8 mouse cellular contexts compared by ENCODE assay signal in genomic region chr2:18065708-18066030, GRCm38 (mm10). TPM values are rescaled to one million over a fixed set of nuclear protein-coding genes. Genes with fewer than 3 reads are reported as not detected.
DNase-seq lines count a peak whose midpoint lies in the region; ATAC-seq and TF ChIP-seq lines count a peak whose summit lies in the region.

No protein-coding gene starts in this region.

- H3K4me1 ChIP-seq in cerebellum, adult 2 months (ENCODE audit: control insufficient read depth, insufficient read depth, low read length): no peaks in the 10 kb centered on the region
- H3K4me1 ChIP-seq in neural tube, embryonic 11.5 days (ENCODE audit: control insufficient read depth, insufficient read depth, low read length): 0 out of 2 replicates have a peak, but pooled peaks cover 7% of the 10 kb centered on the region
- H3K4me1 ChIP-seq in limb, embryonic 15.5 days: peaks cover 9% of the 10 kb centered on the region
- H3K4me1 ChIP-seq in stomach, embryonic 16.5 days (ENCODE audit: control insufficient read depth, insufficient read depth, low read length): peaks cover 11% of the 10 kb centered on the region

- H3K36me3 ChIP-seq in neural tube, embryonic 11.5 days (ENCODE audit: control insufficient read depth, insufficient read depth, low read length): no peaks in the 10 kb centered on the region
- 0 out of 2 replicates have a peak, but pooled peaks cover 6% of the 10 kb centered on the region for H3K36me3 ChIP-seq in limb, embryonic 15.5 days
- H3K36me3 ChIP-seq in stomach, embryonic 16.5 days (ENCODE audit: control insufficient read depth, insufficient read depth, low read length): no peaks in the 10 kb centered on the region; the same call in 1 of the 2 replicates

- DNase-seq in cerebellum, adult 2 months: no peak
- no peak for DNase-seq in cerebellum, postnatal 14 days
- DNase-seq in neural tube, embryonic 11.5 days (ENCODE audit: low spot score): no peak
- no peak for DNase-seq in neural tube, embryonic 10.5 days (ENCODE audit: extremely low spot score, low spot score)
- no peak for DNase-seq in layer of hippocampus, postnatal 36 days
- no peak for DNase-seq in adrenal gland, adult 8-10 months

- WGBS in cerebellum, adult 2 months: 5% methylated on average over 6 of the region's 6 CpGs
- WGBS in neural tube, embryonic 11.5 days: 10% methylated on average over 6 of the region's 6 CpGs
- WGBS in limb, embryonic 15.5 days: 4% methylated on average over 6 of the region's 6 CpGs
- WGBS in stomach, embryonic 16.5 days: 6% methylated on average over 6 of the region's 6 CpGs

- no peaks in the 10 kb centered on the region for H3K9me3 ChIP-seq in neural tube, embryonic 11.5 days (ENCODE audit: control insufficient read depth, low read length)
- no peaks in the 10 kb centered on the region for H3K9me3 ChIP-seq in limb, embryonic 15.5 days
- H3K9me3 ChIP-seq in stomach, embryonic 16.5 days (replicated peaks; ENCODE audit: control insufficient read depth, low read length): no peaks in the 10 kb centered on the region

- peak overlapping the region; percentile 45; the same call in 1 of the 2 replicates for H3K27ac ChIP-seq in cerebellum, adult 2 months (ENCODE audit: insufficient read depth, low read length)
- peak overlapping the region; percentile 100 for H3K27ac ChIP-seq in neural tube, embryonic 11.5 days (ENCODE audit: low read depth, low read length)
- peak overlapping the region; percentile 82 for H3K27ac ChIP-seq in limb, embryonic 15.5 days
- H3K27ac ChIP-seq in stomach, embryonic 16.5 days (ENCODE audit: low read length): peak overlapping the region; percentile 73

- no peaks in the 10 kb centered on the region for H3K27me3 ChIP-seq in cerebellum, adult 2 months (ENCODE audit: control insufficient read depth, insufficient read depth, low read length)
- no peaks in the 10 kb centered on the region for H3K27me3 ChIP-seq in neural tube, embryonic 11.5 days (ENCODE audit: control insufficient read depth, insufficient read depth, low read length)
- no peaks in the 10 kb centered on the region for H3K27me3 ChIP-seq in limb, embryonic 15.5 days
- H3K27me3 ChIP-seq in stomach, embryonic 16.5 days (ENCODE audit: control insufficient read depth, insufficient read depth, low read length): no peaks in the 10 kb centered on the region

- peak overlapping the region; percentile 99 for H3K9ac ChIP-seq in neural tube, embryonic 11.5 days (ENCODE audit: low read length)
- peak overlapping the region; percentile 47 for H3K9ac ChIP-seq in limb, embryonic 15.5 days
- peak overlapping the region; percentile 100 for H3K9ac ChIP-seq in stomach, embryonic 16.5 days (ENCODE audit: low read length)

- no peak for TF ChIP-seq POLR2A in cerebellum, adult 2 months (IDR thresholded peaks at IDR 0.05; ENCODE audit: borderline replicate concordance, insufficient read depth, low read length)

- peak; percentile 13 for ATAC-seq in neural tube, embryonic 11.5 days (ENCODE audit: insufficient read depth, low FRiP score, low TSS enrichment)
- peak; percentile 15; the same call in 1 of the 2 replicates for ATAC-seq in limb, embryonic 15.5 days (ENCODE audit: insufficient number of reproducible peaks, low FRiP score, low TSS enrichment, low read depth)
- no peak for ATAC-seq in stomach, embryonic 16.5 days (ENCODE audit: insufficient read depth, low FRiP score)

- peak overlapping the region; percentile 84 for H3K4me2 ChIP-seq in neural tube, embryonic 11.5 days (ENCODE audit: low read depth)
- peak overlapping the region; percentile 67 for H3K4me2 ChIP-seq in limb, embryonic 15.5 days
- H3K4me2 ChIP-seq in stomach, embryonic 16.5 days (ENCODE audit: low read depth, low read length): peak overlapping the region; percentile 85

- peak overlapping the region; percentile 65 for H3K4me3 ChIP-seq in cerebellum, adult 2 months (replicated peaks; ENCODE audit: insufficient read depth, low read depth, low read length)
- peak overlapping the region; percentile 78 for H3K4me3 ChIP-seq in neural tube, embryonic 11.5 days (ENCODE audit: low read depth, low read length)
- peak overlapping the region; percentile 79 for H3K4me3 ChIP-seq in limb, embryonic 15.5 days
- peak overlapping the region; percentile 88 for H3K4me3 ChIP-seq in stomach, embryonic 16.5 days (replicated peaks; ENCODE audit: low read length)

- no peak for TF ChIP-seq CTCF in cerebellum, adult 2 months (IDR thresholded peaks at IDR 0.05; ENCODE audit: borderline replicate concordance, insufficient read depth, low read depth, low read length)

RNA-seq across cellular contexts. Expression of gene Mllt10, which starts 10.6 kb away (rescaled TPM):
- 45.6 and 46.7 TPM in 2 replicates for polyA plus RNA-seq in cerebellum, adult 2 months (2012; rRNA removed)
- polyA plus RNA-seq in neural tube, embryonic 11.5 days (2014; fragmentation: Nextera tagmentation; extraction: Ambion mirVana): 39.4 and 42.6 TPM in 2 replicates
- polyA plus RNA-seq in limb, embryonic 15.5 days (2015; fragmentation: Nextera tagmentation; extraction: Ambion mirVana): 51.3 and 53.4 TPM in 2 replicates
- 39.1 and 50.0 TPM in 2 replicates for polyA plus RNA-seq in stomach, embryonic 16.5 days (2015; fragmentation: Nextera tagmentation; extraction: Ambion mirVana)
- 10 to 100 TPM; 53.7 to 57.7 TPM for total RNA-seq in layer of hippocampus, postnatal 36 days (2021)
- total RNA-seq in adrenal gland, adult 8-10 months (2022): 10 to 100 TPM; 38.8 to 84.1 (median 45.1) TPM

RNA-seq across cellular contexts. Expression of gene Skida1, which starts 16.8 kb away (rescaled TPM):
- 4.8 and 5.7 TPM in 2 replicates for polyA plus RNA-seq in cerebellum, adult 2 months (2012; rRNA removed)
- 12.0 and 15.5 TPM in 2 replicates for polyA plus RNA-seq in neural tube, embryonic 11.5 days (2014; fragmentation: Nextera tagmentation; extraction: Ambion mirVana)
- 5.1 and 7.6 TPM in 2 replicates for polyA plus RNA-seq in limb, embryonic 15.5 days (2015; fragmentation: Nextera tagmentation; extraction: Ambion mirVana)
- polyA plus RNA-seq in stomach, embryonic 16.5 days (2015; fragmentation: Nextera tagmentation; extraction: Ambion mirVana): 3.6 TPM in 2 replicates
- 10 to 100 TPM; 17.2 to 17.3 TPM for total RNA-seq in layer of hippocampus, postnatal 36 days (2021)
- total RNA-seq in adrenal gland, adult 8-10 months (2022): 1 to 10 TPM; 2.0 to 5.2 (median 3.5) TPM

RNA-seq across cellular contexts. Expression of gene A930004D18Rik, which starts 28.1 kb away (rescaled TPM):
- 2.6 and 3.0 TPM in 2 replicates for polyA plus RNA-seq in cerebellum, adult 2 months (2012; rRNA removed)
- 6.9 and 7.6 TPM in 2 replicates for polyA plus RNA-seq in neural tube, embryonic 11.5 days (2014; fragmentation: Nextera tagmentation; extraction: Ambion mirVana)
- polyA plus RNA-seq in limb, embryonic 15.5 days (2015; fragmentation: Nextera tagmentation; extraction: Ambion mirVana): 13.0 and 16.8 TPM in 2 replicates
- 10.5 and 11.1 TPM in 2 replicates for polyA plus RNA-seq in stomach, embryonic 16.5 days (2015; fragmentation: Nextera tagmentation; extraction: Ambion mirVana)
- total RNA-seq in layer of hippocampus, postnatal 36 days (2021): 1 to 10 TPM; 3.0 to 5.6 TPM
- total RNA-seq in adrenal gland, adult 8-10 months (2022): 1 to 10 TPM; 1.1 to 2.4 (median 1.4) TPM

Comparison
In these comparisons a context has a peak if more than half of its experiments do, and no peak if none do; other contexts are left out.
1. H3K27ac ChIP-seq: peak in every context shown above with its lines; median percentile 100 in neural tube, embryonic 11.5 days; 82 in limb, embryonic 15.5 days; 73 in stomach, embryonic 16.5 days; 45 in cerebellum, adult 2 months.
2. H3K9ac ChIP-seq: peak in every context shown above with its lines; median percentile 100 in stomach, embryonic 16.5 days; 99 in neural tube, embryonic 11.5 days; 47 in limb, embryonic 15.5 days.